Mouse (Mus musculus) left cerebral cortex, postnatal 25 days (tissue): ENCODE data around the gene Rft1. TPM values are rescaled to one million over a fixed set of nuclear protein-coding genes. Genes with fewer than 3 reads are reported as not detected.
A peak's percentile ranks its signal among the peaks of the same experiment; 100 is the strongest.

Experiments
- DNase-seq, 2 experiments: peaks; one replicate each; pipeline ENCODE4 v3.0.0; 2022; ENCODE audit warnings: low spot score in 2 of 2, mixed read lengths in 1 of 2
- intact Hi-C: fragments of 180-260 bp; cut with DNase I; formaldehyde crosslinking; loops from one replicate; pipeline ENCODE4 v1.15.1; 2025
- total RNA-seq, 2 experiments: library from RNA; stranded (reverse); gene quantifications; 2 replicates each; pipeline ENCODE4 v1.2.3; 2021

Rft1 gene
- total RNA-seq, 2 experiments from 2014 or later: 11.4 to 12.4 TPM

- DNase-seq: no peak
- intact Hi-C loops: no loop called here
Measured at GRCm38 (mm10) chr14:30626756-30627742, 27.1 kb upstream of the Rft1 start.

GRCm38 (mm10) chr14:30628235-30628634 is 25.9 kb upstream of the Rft1 start:
- no peak for DNase-seq
- intact Hi-C loops: no loop called here

GRCm38 (mm10) chr14:30629839-30630238 is 24.3 kb upstream of the Rft1 start:
- intact Hi-C loops: no loop called here
- no peak for DNase-seq

GRCm38 (mm10) chr14:30630811-30631576 is 23.2 kb upstream of the Rft1 start:
- DNase-seq: peak in 1 of 2 experiments; percentile 59

GRCm38 (mm10) chr14:30631834-30632233 is 22.3 kb upstream of the Rft1 start:
- peak in 1 of 2 experiments; percentile 27 for DNase-seq
- intact Hi-C loops: no loop called here

More at GRCm38 (mm10) chr14:30630811-30631576, 23.2 kb upstream of the Rft1 start:
- intact Hi-C loops: no loop called here

- intact Hi-C loops: no loop called here
- no peak for DNase-seq
Measured at GRCm38 (mm10) chr14:30633708-30634107, 20.5 kb upstream of the Rft1 start.

GRCm38 (mm10) chr14:30634418-30634817 is 19.7 kb upstream of the Rft1 start:
- no peak for DNase-seq
- intact Hi-C loops: no loop called here

- DNase-seq: no peak
- intact Hi-C loops: no loop called here
Measured at GRCm38 (mm10) chr14:30635219-30635910, 18.8 kb upstream of the Rft1 start.

GRCm38 (mm10) chr14:30636499-30636898 is 17.7 kb upstream of the Rft1 start:
- DNase-seq: no peak
- intact Hi-C loops: no loop called here

- no peak for DNase-seq
- intact Hi-C loops: no loop called here
Measured at GRCm38 (mm10) chr14:30637087-30637486, 17.1 kb upstream of the Rft1 start.

GRCm38 (mm10) chr14:30638009-30638408 is 16.2 kb upstream of the Rft1 start:
- intact Hi-C loops: no loop called here
- no peak for DNase-seq

GRCm38 (mm10) chr14:30638686-30639085 is 15.5 kb upstream of the Rft1 start:
- intact Hi-C loops: no loop called here
- no peak for DNase-seq

GRCm38 (mm10) chr14:30641748-30642147 is 12.4 kb upstream of the Rft1 start:
- intact Hi-C loops: no loop called here
- DNase-seq: no peak

- intact Hi-C loops: no loop called here
- DNase-seq: no peak
Measured at GRCm38 (mm10) chr14:30644026-30644425, 10.1 kb upstream of the Rft1 start.

GRCm38 (mm10) chr14:30645066-30645465 is 9.1 kb upstream of the Rft1 start:
- DNase-seq: no peak
- intact Hi-C loops: no loop called here

- DNase-seq: no peak
- intact Hi-C loops: no loop called here
Measured at GRCm38 (mm10) chr14:30646486-30646885, 7.7 kb upstream of the Rft1 start.

GRCm38 (mm10) chr14:30648478-30648877 is 5.7 kb upstream of the Rft1 start:
- DNase-seq: no peak
- intact Hi-C loops: no loop called here

- DNase-seq: no peak
- intact Hi-C loops: loop anchor here (5.0 kb wide), 1 partner anchor 57 kb away; no protein-coding TSS in a partner anchor
Measured at GRCm38 (mm10) chr14:30649745-30650144, 4.4 kb upstream of the Rft1 start.

GRCm38 (mm10) chr14:30650969-30651368 is 3.2 kb upstream of the Rft1 start:
- intact Hi-C loops: loop anchor here (5.0 kb wide), 1 partner anchor 59 kb away; no protein-coding TSS in a partner anchor
- peak in 1 of 2 experiments; percentile 49 for DNase-seq
